ENCODE assay signal across 25 mouse cellular contexts in the genomic region with DNA sequence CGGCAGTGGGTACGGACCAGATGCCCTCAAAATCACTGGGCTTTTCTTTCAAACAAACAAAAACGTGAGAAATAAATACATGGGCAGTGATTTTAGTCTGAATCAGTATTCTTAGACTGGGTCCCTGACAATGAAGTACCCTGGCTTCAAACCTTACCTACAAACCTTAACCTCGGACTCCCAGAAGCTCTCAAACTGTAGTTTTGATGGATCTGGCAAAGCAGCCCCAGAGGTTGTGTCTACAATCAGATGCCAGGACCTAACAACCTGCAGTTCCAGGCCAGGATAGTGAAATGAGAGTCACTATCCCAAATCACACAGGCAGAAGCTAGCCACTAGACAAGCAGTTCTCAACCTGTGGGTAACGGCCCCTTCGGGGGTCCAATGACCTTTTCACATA.
"Had no signal": no experiment of that assay in that cellular context is flagged by ENCODE, and none has a peak within 500 bp of the region (broad histone marks: within the 10 kb centered on the region; RNA-seq: fewer than 3 reads in every experiment).

No protein-coding gene starts in this region.

- H3K4me1 ChIP-seq: heart, embryonic 15.5 days; hindbrain, embryonic 12.5 days; hindbrain, embryonic 15.5 days; liver, embryonic 13.5 days; liver, embryonic 15.5 days had no signal

- H3K27ac ChIP-seq: heart, adult 2 months; heart, embryonic 13.5 days; heart, embryonic 15.5 days; hindbrain, embryonic 12.5 days; hindbrain, embryonic 15.5 days; hindbrain, postnatal 0 days; layer of hippocampus, adult 2 months; left cerebral cortex, adult 2 months; limb, embryonic 12.5 days; liver, embryonic 13.5 days; liver, embryonic 15.5 days had no signal

- H3K36me3 ChIP-seq: heart, embryonic 15.5 days; hindbrain, embryonic 12.5 days; hindbrain, embryonic 15.5 days; liver, embryonic 13.5 days; liver, embryonic 15.5 days had no signal

- H3K4me2 ChIP-seq: heart, embryonic 11.5 days; heart, embryonic 13.5 days; heart, embryonic 15.5 days; hindbrain, embryonic 12.5 days; hindbrain, embryonic 15.5 days; limb, embryonic 12.5 days; liver, embryonic 11.5 days; liver, embryonic 13.5 days; liver, embryonic 15.5 days had no signal

- H3K27me3 ChIP-seq: heart, embryonic 13.5 days; heart, embryonic 15.5 days; hindbrain, embryonic 12.5 days; hindbrain, embryonic 15.5 days; limb, embryonic 12.5 days; liver, embryonic 13.5 days; liver, embryonic 15.5 days had no signal

- ATAC-seq: hindbrain, postnatal 0 days; intestine, embryonic 16.5 days had no signal

- H3K9me3 ChIP-seq: heart, embryonic 13.5 days; heart, embryonic 15.5 days; hindbrain, embryonic 12.5 days; hindbrain, embryonic 15.5 days; limb, embryonic 12.5 days; liver, embryonic 13.5 days; liver, embryonic 15.5 days had no signal

- H3K9ac ChIP-seq: heart, embryonic 13.5 days; heart, embryonic 15.5 days; hindbrain, embryonic 12.5 days; hindbrain, embryonic 15.5 days; limb, embryonic 12.5 days; liver, embryonic 13.5 days; liver, embryonic 15.5 days had no signal

- H3K4me3 ChIP-seq: heart, adult 2 months; heart, embryonic 13.5 days; heart, embryonic 15.5 days; hindbrain, embryonic 12.5 days; hindbrain, embryonic 15.5 days; layer of hippocampus, adult 2 months; left cerebral cortex, adult 2 months; limb, embryonic 12.5 days; liver, embryonic 13.5 days; liver, embryonic 15.5 days had no signal

- DNase-seq: gastrocnemius, postnatal 14 days; gastrocnemius, postnatal 36 days; heart, adult 2 months; heart, postnatal 14 days; heart, postnatal 36 days; kidney, adult 18-20 months; kidney, adult 8-10 months; kidney, postnatal 10 days; kidney, postnatal 25 days; kidney, postnatal 4 days; left cerebral cortex, postnatal 4 days; liver; liver, embryonic 13.5 days had no signal
